Mouse (Mus musculus): ENCODE measurements around the gene Ddx52. TPM values are rescaled to one million over a fixed set of nuclear protein-coding genes. Genes with fewer than 3 reads are reported as not detected.

The Ddx52 gene
- polyA plus RNA-seq (2015; fragmentation: Nextera tagmentation; extraction: Ambion mirVana), result 27.9 and 28.8 TPM in 2 replicates

DNA sequence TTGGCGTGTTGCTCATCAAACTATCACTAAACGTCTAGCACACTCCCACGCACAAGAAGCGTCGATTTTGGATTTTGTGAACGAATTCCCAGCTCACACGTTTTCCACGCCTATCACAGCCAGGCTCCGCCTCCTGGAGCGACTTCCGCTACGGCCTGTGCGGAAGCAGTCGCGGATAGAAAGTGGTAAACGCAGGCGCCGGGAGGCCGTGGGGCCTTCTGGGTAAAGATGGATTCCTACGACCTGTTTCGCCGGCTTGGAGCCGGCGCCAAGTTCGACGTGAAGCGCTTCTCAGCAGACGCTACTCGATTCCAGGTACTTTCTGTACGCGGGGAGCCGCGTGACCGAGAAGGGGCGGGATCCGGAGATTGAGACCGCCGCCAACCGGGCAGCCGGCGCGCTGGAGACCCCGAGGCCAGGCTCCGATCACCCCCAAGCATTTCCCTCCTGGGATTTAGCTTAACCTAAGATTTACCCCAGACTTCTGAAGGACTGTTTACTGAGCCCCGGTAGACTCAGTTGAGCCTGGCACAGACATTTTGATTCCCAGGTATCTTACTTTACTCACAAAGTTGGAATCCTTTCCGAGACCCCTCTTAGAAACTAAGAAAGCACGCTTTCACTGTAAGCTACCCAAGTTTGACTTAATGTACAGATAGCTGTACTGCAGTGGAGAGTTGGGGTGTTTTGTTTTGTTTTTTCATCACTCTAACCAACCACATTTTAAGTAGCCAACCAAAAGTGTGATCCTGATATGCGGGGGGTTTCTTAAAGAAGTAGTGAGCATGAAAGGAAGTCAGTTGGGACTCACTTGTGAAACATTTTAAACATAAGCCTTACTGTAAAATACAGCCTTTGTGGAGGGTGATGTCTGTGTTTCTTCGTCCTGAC lies at the start of gene Ddx52:
Gene Ddx52 (plus strand): TSS at position 113 of the 891 bp plus-strand sequence.
- Histone ChIP-seq H3K4me1 (peaks cover 5% of the 10 kb centered on the region; the same call in 1 of the 2 replicates), H3K4me3 (replicated peaks) (peak within 1 kb of the TSS; percentile 90), H3K9me3 (replicated peaks) (no peaks in the 10 kb centered on the region), H3K27me3 (no peaks in the 10 kb centered on the region), H3K36me3 (peaks cover 32% of the 10 kb centered on the region), H3K27ac (replicated peaks) (peak within 1 kb of the TSS; percentile 82), H3K9ac (peak within 1 kb of the TSS; percentile 79), H3K4me2 (replicated peaks) (peak within 1 kb of the TSS; percentile 63)
- peak; percentile 91 for ATAC-seq (ENCODE audit: insufficient number of reproducible peaks, low FRiP score, low TSS enrichment, low read depth)
- under 1% methylated on average over 49 of the region's 49 CpGs for WGBS

GRCm38 (mm10) chr11:83893325-83893724 lies 48.5 kb upstream of the Ddx52 start:
- Histone ChIP-seq H3K27me3 (no peaks in the 10 kb centered on the region), H3K27ac (replicated peaks) (no peak overlapping the region), H3K4me3 (replicated peaks) (no peak overlapping the region), H3K36me3 (no peaks in the 10 kb centered on the region), H3K4me1 (no peaks in the 10 kb centered on the region), H3K9ac (no peak overlapping the region), H3K9me3 (replicated peaks) (no peaks in the 10 kb centered on the region), H3K4me2 (replicated peaks) (no peak overlapping the region)
- 72% methylated on average over 9 of the region's 9 CpGs for whole genome bisulfite sequencing
- ATAC-seq (ENCODE audit: insufficient number of reproducible peaks, low FRiP score, low TSS enrichment, low read depth), result no peak

- no peak overlapping the region for H3K4me3 ChIP-seq (replicated peaks)
- H3K4me1 ChIP-seq, result no peaks in the 10 kb centered on the region
- H3K36me3 ChIP-seq, result no peaks in the 10 kb centered on the region
- H3K9me3 ChIP-seq (replicated peaks), result no peaks in the 10 kb centered on the region
- no peak overlapping the region for H3K27ac ChIP-seq (replicated peaks)
- H3K27me3 ChIP-seq, result no peaks in the 10 kb centered on the region
- no peak for ATAC-seq (ENCODE audit: insufficient number of reproducible peaks, low FRiP score, low TSS enrichment, low read depth)
- no peak overlapping the region for H3K9ac ChIP-seq
- H3K4me2 ChIP-seq (replicated peaks), result no peak overlapping the region
- 77% methylated on average over 16 of the region's 16 CpGs for WGBS
Observed at GRCm38 (mm10) chr11:83896430-83897410, 45.1 kb upstream of the Ddx52 start.

DNA sequence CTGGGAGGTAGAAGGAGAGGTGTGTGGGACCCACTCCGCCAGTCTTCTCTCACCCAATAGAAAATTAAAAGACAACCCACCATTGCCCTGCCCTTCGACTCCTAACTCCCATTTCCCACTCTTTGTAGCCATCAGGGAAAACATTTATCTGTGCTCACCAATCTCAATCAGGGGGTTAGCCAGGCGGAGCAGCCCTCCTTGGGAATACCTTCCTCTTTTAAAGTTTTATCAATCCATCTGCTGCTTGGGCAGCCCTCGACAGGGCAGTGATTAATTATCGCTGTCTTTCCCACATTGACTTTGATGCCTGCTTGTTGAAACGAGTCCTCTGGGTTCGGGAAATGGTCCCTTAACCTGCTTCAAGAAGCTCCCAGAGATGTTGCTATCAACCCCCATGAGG lies 44.3 kb upstream of the Ddx52 start:
- Histone ChIP-seq H3K4me1 (no peaks in the 10 kb centered on the region), H3K36me3 (no peaks in the 10 kb centered on the region), H3K9ac (no peak overlapping the region), H3K27ac (replicated peaks) (no peak overlapping the region), H3K4me3 (replicated peaks) (no peak overlapping the region), H3K4me2 (replicated peaks) (no peak overlapping the region), H3K27me3 (no peaks in the 10 kb centered on the region), H3K9me3 (replicated peaks) (no peaks in the 10 kb centered on the region)
- 72% methylated on average over 7 of the region's 7 CpGs for WGBS
- no peak for ATAC-seq (ENCODE audit: insufficient number of reproducible peaks, low FRiP score, low TSS enrichment, low read depth)

- Histone ChIP-seq H3K27ac (replicated peaks) (no peak overlapping the region), H3K9me3 (replicated peaks) (no peaks in the 10 kb centered on the region), H3K9ac (no peak overlapping the region), H3K4me3 (replicated peaks) (no peak overlapping the region), H3K36me3 (no peaks in the 10 kb centered on the region), H3K4me2 (replicated peaks) (no peak overlapping the region), H3K27me3 (no peaks in the 10 kb centered on the region), H3K4me1 (no peaks in the 10 kb centered on the region)
- ATAC-seq (ENCODE audit: insufficient number of reproducible peaks, low FRiP score, low TSS enrichment, low read depth), result no peak
- 74% methylated on average over 3 of the region's 3 CpGs for WGBS
Observed at GRCm38 (mm10) chr11:83902812-83903211, 39.0 kb upstream of the Ddx52 start.

GRCm38 (mm10) chr11:83905756-83906155 lies 36.1 kb upstream of the Ddx52 start:
- no peak overlapping the region for H3K4me2 ChIP-seq (replicated peaks)
- H3K27ac ChIP-seq (replicated peaks), result no peak overlapping the region
- no peaks in the 10 kb centered on the region for H3K9me3 ChIP-seq (replicated peaks)
- H3K36me3 ChIP-seq, result no peaks in the 10 kb centered on the region
- whole genome bisulfite sequencing, result 44% methylated on average over 5 of the region's 5 CpGs
- no peak for ATAC-seq (ENCODE audit: insufficient number of reproducible peaks, low FRiP score, low TSS enrichment, low read depth)
- H3K9ac ChIP-seq, result no peak overlapping the region
- no peaks in the 10 kb centered on the region for H3K27me3 ChIP-seq
- no peaks in the 10 kb centered on the region for H3K4me1 ChIP-seq
- no peak overlapping the region for H3K4me3 ChIP-seq (replicated peaks)

GRCm38 (mm10) chr11:83908376-83908775 lies 33.5 kb upstream of the Ddx52 start:
- Histone ChIP-seq H3K4me3 (replicated peaks) (no peak overlapping the region), H3K4me2 (replicated peaks) (no peak overlapping the region), H3K9me3 (replicated peaks) (no peaks in the 10 kb centered on the region), H3K27me3 (no peaks in the 10 kb centered on the region), H3K27ac (replicated peaks) (no peak overlapping the region), H3K36me3 (no peaks in the 10 kb centered on the region), H3K4me1 (no peaks in the 10 kb centered on the region), H3K9ac (no peak overlapping the region)
- 29% methylated on average over 7 of the region's 7 CpGs for WGBS
- ATAC-seq (ENCODE audit: insufficient number of reproducible peaks, low FRiP score, low TSS enrichment, low read depth), result no peak

DNA sequence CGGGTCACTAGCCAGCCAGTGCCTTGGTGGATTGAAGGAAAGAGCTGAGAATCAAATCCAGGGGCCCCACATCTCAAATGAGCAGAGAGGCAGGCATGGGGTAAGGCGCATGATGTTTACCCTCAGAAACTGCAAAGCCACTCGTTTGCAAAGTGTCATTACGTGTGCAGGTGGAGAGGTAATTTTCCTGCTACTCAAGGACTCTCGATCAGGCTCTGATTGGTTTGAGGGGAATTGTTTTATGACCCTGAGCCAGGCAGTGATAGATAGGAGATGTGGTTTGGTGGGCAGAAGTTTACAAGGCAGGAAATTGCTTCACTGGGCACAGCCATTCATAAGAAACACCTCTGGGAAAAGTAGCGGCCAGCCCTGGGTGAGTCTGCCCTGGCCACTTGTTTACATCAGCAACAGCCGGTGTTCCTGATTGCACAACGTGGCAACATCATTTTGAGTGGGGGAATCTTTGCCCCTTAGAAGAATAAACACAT lies 28.0 kb upstream of the Ddx52 start:
- no peaks in the 10 kb centered on the region for H3K9me3 ChIP-seq (replicated peaks)
- H3K4me2 ChIP-seq (replicated peaks), result no peak overlapping the region
- H3K4me1 ChIP-seq, result no peaks in the 10 kb centered on the region
- 72% methylated on average over 8 of the region's 8 CpGs for WGBS
- H3K36me3 ChIP-seq, result no peaks in the 10 kb centered on the region
- H3K27me3 ChIP-seq, result no peaks in the 10 kb centered on the region
- no peak for ATAC-seq (ENCODE audit: insufficient number of reproducible peaks, low FRiP score, low TSS enrichment, low read depth)
- no peak overlapping the region for H3K9ac ChIP-seq
- no peak overlapping the region for H3K4me3 ChIP-seq (replicated peaks)
- H3K27ac ChIP-seq (replicated peaks), result no peak overlapping the region

DNA sequence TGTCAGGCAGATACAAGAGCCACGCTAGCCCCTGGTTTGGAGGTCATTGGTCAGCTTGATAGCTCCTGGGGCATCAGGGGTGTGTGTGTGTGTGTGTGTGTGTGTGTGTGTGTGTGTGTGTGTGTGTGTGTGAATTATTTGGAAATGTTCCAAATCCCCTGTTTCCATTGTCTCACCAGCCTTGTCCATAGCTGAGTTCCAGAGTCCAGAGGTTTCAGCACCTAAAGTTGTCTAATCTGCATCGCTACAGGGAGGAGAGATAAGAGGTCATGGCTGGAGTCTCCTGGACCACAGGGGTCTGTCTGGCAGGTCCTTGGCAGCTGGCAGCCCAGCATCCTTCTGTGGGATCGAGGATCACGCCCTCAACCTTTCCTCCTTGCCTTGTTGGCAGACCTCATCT lies 27.4 kb upstream of the Ddx52 start:
- no peak for ATAC-seq (ENCODE audit: insufficient number of reproducible peaks, low FRiP score, low TSS enrichment, low read depth)
- Histone ChIP-seq H3K4me3 (replicated peaks) (no peak overlapping the region), H3K4me1 (no peaks in the 10 kb centered on the region), H3K27me3 (no peaks in the 10 kb centered on the region), H3K9me3 (replicated peaks) (no peaks in the 10 kb centered on the region), H3K4me2 (replicated peaks) (no peak overlapping the region), H3K36me3 (no peaks in the 10 kb centered on the region), H3K27ac (replicated peaks) (no peak overlapping the region), H3K9ac (no peak overlapping the region)
- 79% methylated on average over 4 of the region's 4 CpGs for WGBS

DNA sequence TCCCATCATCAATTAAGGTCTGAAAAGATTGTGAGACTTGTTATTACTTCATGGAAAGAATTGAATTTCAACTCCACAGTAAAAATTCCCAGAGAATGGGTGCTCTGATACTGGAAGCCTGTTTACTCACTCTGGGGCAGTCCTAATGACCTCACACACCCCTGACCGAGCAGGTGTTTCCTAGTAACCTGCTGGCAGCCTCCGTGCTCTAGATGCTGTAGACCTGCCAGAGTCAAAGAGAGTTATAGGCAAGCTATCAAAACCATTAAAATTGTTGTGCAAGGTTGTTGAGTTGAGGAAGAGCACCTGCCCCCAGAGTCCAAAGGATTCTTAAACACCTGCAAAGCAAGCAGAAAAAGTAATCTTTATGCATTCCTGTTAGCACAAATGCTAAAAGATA lies 19.3 kb upstream of the Ddx52 start:
- Histone ChIP-seq H3K4me2 (replicated peaks) (no peak overlapping the region), H3K9ac (no peak overlapping the region), H3K27ac (replicated peaks) (no peak overlapping the region), H3K4me3 (replicated peaks) (no peak overlapping the region), H3K9me3 (replicated peaks) (no peaks in the 10 kb centered on the region), H3K27me3 (no peaks in the 10 kb centered on the region), H3K4me1 (no peaks in the 10 kb centered on the region), H3K36me3 (no peaks in the 10 kb centered on the region)
- 65% methylated on average over 2 of the region's 2 CpGs for WGBS
- no peak for ATAC-seq (ENCODE audit: insufficient number of reproducible peaks, low FRiP score, low TSS enrichment, low read depth)

DNA sequence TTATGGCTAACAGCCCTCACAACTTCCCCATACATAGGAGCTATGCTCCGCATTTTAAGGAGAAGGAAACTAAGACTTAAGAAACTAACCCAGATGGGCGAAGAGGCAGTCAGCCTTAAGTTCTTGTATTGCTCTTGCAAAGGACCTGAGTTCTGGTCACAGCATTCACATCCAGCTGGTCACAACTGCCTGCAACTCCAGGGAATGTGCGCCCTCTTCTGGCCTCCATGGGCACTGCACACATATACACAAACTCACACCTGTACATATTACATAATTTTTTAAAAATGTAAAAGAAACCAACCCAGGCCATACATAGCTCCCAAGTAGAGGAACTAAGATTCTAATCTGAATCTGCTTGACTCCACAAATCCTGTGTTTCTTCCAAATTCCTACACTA lies 14.8 kb upstream of the Ddx52 start:
- no peaks in the 10 kb centered on the region for H3K9me3 ChIP-seq (replicated peaks)
- WGBS, result 59% methylated on average over 3 of the region's 3 CpGs

More for the DNA sequence above, 14.8 kb upstream of the Ddx52 start:
- no peaks in the 10 kb centered on the region for H3K4me1 ChIP-seq
- 0 out of 2 replicates have a peak, but pooled peaks cover 3% of the 10 kb centered on the region for H3K27me3 ChIP-seq
- no peak overlapping the region for H3K4me3 ChIP-seq (replicated peaks)
- no peak for ATAC-seq (ENCODE audit: insufficient number of reproducible peaks, low FRiP score, low TSS enrichment, low read depth)
- H3K9ac ChIP-seq, result no peak overlapping the region
- no peak overlapping the region for H3K27ac ChIP-seq (replicated peaks)
- no peak overlapping the region for H3K4me2 ChIP-seq (replicated peaks)
- no peaks in the 10 kb centered on the region for H3K36me3 ChIP-seq

Measured in embryonic facial prominence, embryonic 15.5 days (tissue).